Comparison of ENCODE assay signal across 28 mouse cellular contexts in the genomic region with DNA sequence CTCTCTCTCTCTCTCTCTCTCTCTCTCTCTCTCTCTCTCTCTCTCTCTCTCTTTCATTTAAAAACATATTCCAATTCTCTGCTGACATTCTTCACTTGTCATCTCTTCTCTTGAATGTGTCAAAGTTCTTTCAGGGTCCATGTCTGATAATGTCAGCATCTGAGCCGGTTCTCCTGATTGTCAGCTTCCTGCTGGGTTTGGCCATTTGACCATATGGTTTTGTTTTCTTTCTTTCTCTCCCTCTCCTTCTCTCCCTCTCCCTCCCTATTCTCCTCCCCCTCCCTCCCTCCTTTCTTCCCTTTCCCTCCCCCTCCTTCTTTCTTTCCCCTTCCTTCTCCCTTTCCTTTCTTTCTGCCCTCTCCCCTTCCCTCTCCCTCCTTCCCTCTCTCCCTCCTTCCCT. TPM values are rescaled to one million over a fixed set of nuclear protein-coding genes. Genes with fewer than 3 reads are reported as not detected.
"Had no signal": no experiment of that assay in that cellular context is flagged by ENCODE, and none has a peak within 500 bp of the region (broad histone marks: within the 10 kb centered on the region; RNA-seq: fewer than 3 reads in every experiment).

No protein-coding gene starts in this region.

- H3K4me2 ChIP-seq: heart, embryonic 11.5 days; heart, embryonic 13.5 days; heart, embryonic 15.5 days; hindbrain, embryonic 13.5 days; hindbrain, embryonic 15.5 days; kidney, embryonic 15.5 days; limb, embryonic 12.5 days; liver, embryonic 11.5 days; liver, embryonic 13.5 days; liver, embryonic 15.5 days had no signal

- DNase-seq: gastrocnemius, postnatal 14 days; gastrocnemius, postnatal 36 days; heart, adult 2 months; heart, postnatal 14 days; heart, postnatal 36 days; kidney, adult 11 months; kidney, adult 2 months; kidney, adult 9 months; kidney, postnatal 14 days; kidney, postnatal 36 days; layer of hippocampus, adult 9-11 months; layer of hippocampus, postnatal 36 days; liver; liver, embryonic 13.5 days; liver, postnatal 0 days had no signal

- H3K9me3 ChIP-seq: heart, embryonic 13.5 days; heart, embryonic 15.5 days; hindbrain, embryonic 13.5 days; hindbrain, embryonic 15.5 days; kidney, embryonic 15.5 days; limb, embryonic 10.5 days; limb, embryonic 12.5 days; liver, embryonic 13.5 days; liver, embryonic 15.5 days had no signal

- H3K4me3 ChIP-seq: heart, adult 2 months; heart, embryonic 13.5 days; heart, embryonic 15.5 days; hindbrain, embryonic 13.5 days; hindbrain, embryonic 15.5 days; kidney, embryonic 15.5 days; limb, embryonic 10.5 days; limb, embryonic 12.5 days; liver, embryonic 13.5 days; liver, embryonic 15.5 days had no signal

- H3K27me3 ChIP-seq: heart, embryonic 13.5 days; heart, embryonic 15.5 days; hindbrain, embryonic 13.5 days; hindbrain, embryonic 15.5 days; limb, embryonic 12.5 days; liver, embryonic 13.5 days; liver, embryonic 15.5 days had no signal

- H3K4me1 ChIP-seq: heart, embryonic 15.5 days; liver, embryonic 13.5 days; liver, embryonic 15.5 days had no signal

- ATAC-seq: hindbrain, postnatal 0 days; intestine, embryonic 16.5 days; liver, postnatal 0 days had no signal

- H3K9ac ChIP-seq: heart, embryonic 13.5 days; heart, embryonic 15.5 days; hindbrain, embryonic 13.5 days; hindbrain, embryonic 15.5 days; kidney, embryonic 15.5 days; limb, embryonic 12.5 days; liver, embryonic 13.5 days; liver, embryonic 15.5 days; liver, postnatal 0 days had no signal

- H3K27ac ChIP-seq: heart, adult 2 months; heart, embryonic 13.5 days; heart, embryonic 15.5 days; hindbrain, embryonic 13.5 days; hindbrain, embryonic 15.5 days; hindbrain, postnatal 0 days; kidney, embryonic 15.5 days; kidney, postnatal 0 days; limb, embryonic 10.5 days; limb, embryonic 12.5 days; liver, embryonic 13.5 days; liver, embryonic 15.5 days had no signal

- H3K36me3 ChIP-seq: heart, embryonic 13.5 days; heart, embryonic 15.5 days; hindbrain, embryonic 13.5 days; hindbrain, embryonic 15.5 days; kidney, embryonic 15.5 days; limb, embryonic 10.5 days; limb, embryonic 12.5 days; liver, embryonic 13.5 days; liver, embryonic 15.5 days had no signal

RNA-seq across cellular contexts. Expression of gene Rnf182, which starts 29.5 kb away (rescaled TPM):
- polyA plus RNA-seq: liver, embryonic 15.5 days; liver, postnatal 0 days had no signal
